Mouse (Mus musculus): ENCODE data around the gene Ppara. TPM values are rescaled to one million over a fixed set of nuclear protein-coding genes. Genes with fewer than 3 reads are reported as not detected.

Ppara gene
- polyA plus RNA-seq, 1 experiment from 2014 or later, result 10.6 TPM

GRCm38 (mm10) chr15:85710179-85710578, 24.6 kb upstream of the Ppara start:
- Histone ChIP-seq H3K36me3 (ENCODE audit: control insufficient read depth, insufficient read depth, low read length) (peaks cover 23% of the 10 kb centered on the region), H3K4me2 (ENCODE audit: low read length) (no peak overlapping the region), H3K9me3 (ENCODE audit: control insufficient read depth, low read length) (no peaks in the 10 kb centered on the region), H3K4me1 (ENCODE audit: control insufficient read depth in 2 of 2, insufficient read depth in 2 of 2, low read length in 2 of 2) (peaks cover 2 to 3% of the 10 kb centered on the region in 2 experiments; a peak in 3 of 4 replicates), H3K27me3 (ENCODE audit: control insufficient read depth, insufficient read depth, low read length) (peaks cover 5% of the 10 kb centered on the region; the same call in 1 of the 2 replicates), H3K4me3 (ENCODE audit: control insufficient read depth in 1 of 2, insufficient read depth in 1 of 2, low read depth in 1 of 2, low read length in 2 of 2) (no peak overlapping the region), H3K27ac (replicated peaks in 1 of 2; ENCODE audit: control insufficient read depth in 1 of 2, insufficient read depth in 1 of 2, low read depth in 2 of 2, low read length in 2 of 2) (no peak overlapping the region), H3K9ac (ENCODE audit: low read length) (no peak overlapping the region)
- WGBS, result 0% methylated on average over 1 of the region's 8 CpGs
- 0 out of 2 replicates have a peak, but pooled peaks have one; percentile 15 for ATAC-seq (ENCODE audit: insufficient number of reproducible peaks, insufficient read depth, low FRiP score, low read depth)

DNA sequence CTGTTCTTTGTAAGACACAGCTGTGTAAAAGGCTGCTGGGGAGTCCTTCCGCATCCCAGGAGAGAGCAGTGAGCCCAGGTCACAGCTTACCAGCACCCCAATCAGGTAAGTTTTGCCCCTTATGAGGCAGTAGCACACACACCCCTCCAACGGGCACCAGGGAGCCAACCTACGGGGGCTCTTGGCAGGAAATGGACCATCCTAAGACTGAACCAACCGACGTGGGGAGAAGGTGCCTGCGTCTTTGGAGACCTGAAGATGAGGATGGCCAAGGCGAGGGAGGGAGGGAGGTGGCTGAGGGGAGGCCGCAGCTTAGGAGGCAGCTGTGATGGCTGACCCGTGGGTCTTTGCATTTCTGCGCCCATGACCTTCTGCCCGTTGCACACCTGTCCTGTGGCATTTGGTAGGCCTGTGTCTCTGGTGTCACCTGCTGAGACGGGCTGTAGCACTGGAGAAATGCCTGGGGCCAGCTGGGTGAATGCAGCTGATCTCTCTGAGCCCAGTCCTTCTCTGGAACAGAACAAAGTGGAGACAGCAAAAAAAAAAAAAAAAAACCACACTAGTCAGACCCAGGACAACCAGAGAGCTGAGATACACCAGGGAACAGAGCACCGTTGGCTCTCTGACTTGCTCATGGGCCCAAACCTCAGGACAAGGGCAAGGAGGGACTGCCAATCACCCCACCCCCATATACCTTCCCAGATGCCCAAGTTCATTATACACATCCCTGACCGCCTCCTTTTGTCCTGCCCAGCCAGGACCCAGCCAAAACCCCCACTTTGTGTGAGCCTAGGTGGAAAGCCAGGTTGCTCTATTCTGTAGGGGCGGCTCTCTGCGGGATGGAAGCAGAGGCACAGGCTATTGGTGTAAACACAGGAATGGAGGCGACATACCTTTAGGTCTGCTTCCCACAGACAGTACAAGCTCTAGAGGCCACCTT, 23.9 kb upstream of the Ppara start:
- peaks cover 16% of the 10 kb centered on the region for H3K36me3 ChIP-seq (ENCODE audit: control insufficient read depth, insufficient read depth, low read length)
- H3K4me1 ChIP-seq (ENCODE audit: control insufficient read depth in 2 of 2, insufficient read depth in 2 of 2, low read length in 2 of 2), result peaks cover 2 to 3% of the 10 kb centered on the region in 2 experiments; a peak in 3 of 4 replicates
- no peaks in the 10 kb centered on the region for H3K9me3 ChIP-seq (ENCODE audit: control insufficient read depth, low read length)
- no peak overlapping the region for H3K9ac ChIP-seq (ENCODE audit: low read length)
- H3K27me3 ChIP-seq (ENCODE audit: control insufficient read depth, insufficient read depth, low read length), result peaks cover 5% of the 10 kb centered on the region; the same call in 1 of the 2 replicates
- ATAC-seq (ENCODE audit: insufficient number of reproducible peaks, insufficient read depth, low FRiP score, low read depth), result no peak
- no peak overlapping the region for H3K4me2 ChIP-seq (ENCODE audit: low read length)
- no peak overlapping the region for H3K4me3 ChIP-seq (ENCODE audit: control insufficient read depth in 1 of 2, insufficient read depth in 1 of 2, low read depth in 1 of 2, low read length in 2 of 2)
- 71% methylated on average over 17 of the region's 17 CpGs for WGBS
- no peak overlapping the region for H3K27ac ChIP-seq (replicated peaks in 1 of 2; ENCODE audit: control insufficient read depth in 1 of 2, insufficient read depth in 1 of 2, low read depth in 2 of 2, low read length in 2 of 2)

- no peak overlapping the region for H3K4me2 ChIP-seq (ENCODE audit: low read length)
- no peaks in the 10 kb centered on the region for H3K9me3 ChIP-seq (ENCODE audit: control insufficient read depth, low read length)
- 41% methylated on average over 5 of the region's 5 CpGs for WGBS
- H3K9ac ChIP-seq (ENCODE audit: low read length), result no peak overlapping the region
- H3K27ac ChIP-seq (replicated peaks in 1 of 2; ENCODE audit: control insufficient read depth in 1 of 2, insufficient read depth in 1 of 2, low read depth in 2 of 2, low read length in 2 of 2), result no peak overlapping the region
- H3K4me3 ChIP-seq (ENCODE audit: control insufficient read depth in 1 of 2, insufficient read depth in 1 of 2, low read depth in 1 of 2, low read length in 2 of 2), result no peak overlapping the region
- peaks cover 2 to 3% of the 10 kb centered on the region in 2 experiments; a peak in 3 of 4 replicates for H3K4me1 ChIP-seq (ENCODE audit: control insufficient read depth in 2 of 2, insufficient read depth in 2 of 2, low read length in 2 of 2)
- no peaks in the 10 kb centered on the region for H3K36me3 ChIP-seq (ENCODE audit: control insufficient read depth, insufficient read depth, low read length)
- ATAC-seq (ENCODE audit: insufficient number of reproducible peaks, insufficient read depth, low FRiP score, low read depth), result no peak
- H3K27me3 ChIP-seq (ENCODE audit: control insufficient read depth, insufficient read depth, low read length), result peaks cover 5% of the 10 kb centered on the region; the same call in 1 of the 2 replicates
These were observed 22.1 kb upstream of the Ppara start for GRCm38 (mm10) chr15:85712565-85713168.

DNA sequence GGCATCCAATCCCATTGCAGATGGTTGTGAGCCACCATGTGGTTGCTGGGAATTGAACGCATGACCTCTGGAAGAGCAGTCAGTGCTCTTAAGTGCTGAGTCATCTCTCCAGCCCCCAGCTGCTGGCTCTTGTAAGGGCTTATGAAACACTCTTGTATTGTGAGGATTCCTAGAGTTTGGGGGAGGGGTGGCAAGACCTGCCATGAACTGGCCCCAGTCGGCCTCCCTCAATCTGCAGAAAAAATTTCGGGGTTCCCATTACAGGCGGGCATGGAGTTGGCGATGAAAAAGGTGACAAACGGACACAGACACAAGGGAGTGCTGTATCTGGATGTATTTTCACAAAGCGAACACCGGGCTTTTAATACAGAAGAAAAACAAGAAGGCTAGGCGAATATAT, 21.4 kb upstream of the Ppara start:
- no peaks in the 10 kb centered on the region for H3K36me3 ChIP-seq (ENCODE audit: control insufficient read depth, insufficient read depth, low read length)
- peaks cover 5% of the 10 kb centered on the region; the same call in 1 of the 2 replicates for H3K27me3 ChIP-seq (ENCODE audit: control insufficient read depth, insufficient read depth, low read length)
- WGBS, result 86% methylated on average over 9 of the region's 9 CpGs
- no peak overlapping the region for H3K27ac ChIP-seq (replicated peaks in 1 of 2; ENCODE audit: control insufficient read depth in 1 of 2, insufficient read depth in 1 of 2, low read depth in 2 of 2, low read length in 2 of 2)
- ATAC-seq (ENCODE audit: insufficient number of reproducible peaks, insufficient read depth, low FRiP score, low read depth), result no peak
- no peak overlapping the region for H3K4me3 ChIP-seq (ENCODE audit: control insufficient read depth in 1 of 2, insufficient read depth in 1 of 2, low read depth in 1 of 2, low read length in 2 of 2)
- no peak overlapping the region for H3K4me2 ChIP-seq (ENCODE audit: low read length)
- no peak overlapping the region for H3K9ac ChIP-seq (ENCODE audit: low read length)
- peaks cover 2 to 3% of the 10 kb centered on the region in 2 experiments; a peak in 3 of 4 replicates for H3K4me1 ChIP-seq (ENCODE audit: control insufficient read depth in 2 of 2, insufficient read depth in 2 of 2, low read length in 2 of 2)
- no peaks in the 10 kb centered on the region for H3K9me3 ChIP-seq (ENCODE audit: control insufficient read depth, low read length)

DNA sequence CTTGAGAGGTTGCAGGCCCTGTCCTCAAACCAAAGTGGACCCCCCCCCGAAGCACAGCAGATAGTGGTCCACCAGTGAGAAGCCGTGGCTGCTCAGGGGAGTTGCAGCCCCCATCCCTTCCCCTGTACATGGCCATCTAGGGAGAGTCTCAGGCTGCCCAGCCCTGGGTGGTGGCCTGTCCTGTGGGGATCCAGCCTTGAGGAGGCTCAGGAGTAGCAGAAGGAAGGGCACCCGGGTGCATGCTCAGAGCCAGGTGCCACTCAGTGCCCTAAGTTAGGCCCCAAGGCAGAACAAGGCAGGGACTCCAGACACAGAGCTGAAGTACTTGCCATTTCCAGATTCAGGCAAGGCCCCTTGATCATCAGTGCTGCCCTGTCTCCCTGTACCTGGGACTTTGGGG, 19.7 kb upstream of the Ppara start:
- Histone ChIP-seq H3K36me3 (ENCODE audit: control insufficient read depth, insufficient read depth, low read length) (no peaks in the 10 kb centered on the region), H3K27ac (replicated peaks in 1 of 2; ENCODE audit: control insufficient read depth in 1 of 2, insufficient read depth in 1 of 2, low read depth in 2 of 2, low read length in 2 of 2) (no peak overlapping the region), H3K4me2 (ENCODE audit: low read length) (no peak overlapping the region), H3K27me3 (ENCODE audit: control insufficient read depth, insufficient read depth, low read length) (peaks cover 5% of the 10 kb centered on the region; the same call in 1 of the 2 replicates), H3K9me3 (ENCODE audit: control insufficient read depth, low read length) (no peaks in the 10 kb centered on the region), H3K9ac (ENCODE audit: low read length) (no peak overlapping the region), H3K4me3 (ENCODE audit: control insufficient read depth in 1 of 2, insufficient read depth in 1 of 2, low read depth in 1 of 2, low read length in 2 of 2) (no peak overlapping the region), H3K4me1 (ENCODE audit: control insufficient read depth in 2 of 2, insufficient read depth in 2 of 2, low read length in 2 of 2) (peaks cover 4 to 5% of the 10 kb centered on the region in 2 experiments; a peak in 1 of 4 replicates)
- no peak for ATAC-seq (ENCODE audit: insufficient number of reproducible peaks, insufficient read depth, low FRiP score, low read depth)
- WGBS, result 81% methylated on average over 3 of the region's 3 CpGs

DNA sequence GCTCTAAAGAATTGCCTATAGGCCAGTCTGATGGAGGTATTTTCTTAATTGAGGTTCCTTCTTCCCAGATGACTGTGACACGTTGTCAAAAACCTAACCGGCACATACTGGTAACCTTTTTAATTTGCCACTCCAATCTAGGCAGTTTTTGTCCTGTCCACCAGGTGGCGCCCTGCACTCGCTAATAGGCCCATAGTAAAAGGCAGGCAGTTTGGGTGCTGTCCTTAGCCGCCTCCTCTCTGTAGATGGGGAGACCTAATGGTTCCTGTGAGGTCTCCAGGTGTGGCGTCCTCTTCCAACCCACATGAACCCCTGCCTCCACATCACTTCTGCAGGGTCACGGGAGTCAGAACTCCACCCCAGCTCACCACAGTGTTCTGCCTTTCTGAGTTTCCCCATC, 18.7 kb upstream of the Ppara start:
- no peaks in the 10 kb centered on the region for H3K9me3 ChIP-seq (ENCODE audit: control insufficient read depth, low read length)
- WGBS, result 3% methylated on average over 7 of the region's 7 CpGs
- no peak overlapping the region for H3K4me2 ChIP-seq (ENCODE audit: low read length)
- no peak for ATAC-seq (ENCODE audit: insufficient number of reproducible peaks, insufficient read depth, low FRiP score, low read depth)
- no peak overlapping the region for H3K27ac ChIP-seq (replicated peaks in 1 of 2; ENCODE audit: control insufficient read depth in 1 of 2, insufficient read depth in 1 of 2, low read depth in 2 of 2, low read length in 2 of 2)
- H3K27me3 ChIP-seq (ENCODE audit: control insufficient read depth, insufficient read depth, low read length), result no peaks in the 10 kb centered on the region
- H3K4me3 ChIP-seq (ENCODE audit: control insufficient read depth in 1 of 2, insufficient read depth in 1 of 2, low read depth in 1 of 2, low read length in 2 of 2), result no peak overlapping the region
- H3K4me1 ChIP-seq (ENCODE audit: control insufficient read depth in 2 of 2, insufficient read depth in 2 of 2, low read length in 2 of 2), result peaks cover 4 to 10% of the 10 kb centered on the region in 2 experiments; a peak in 1 of 4 replicates
- H3K36me3 ChIP-seq (ENCODE audit: control insufficient read depth, insufficient read depth, low read length), result no peaks in the 10 kb centered on the region
- H3K9ac ChIP-seq (ENCODE audit: low read length), result no peak overlapping the region

- Histone ChIP-seq H3K4me2 (ENCODE audit: low read length) (no peak overlapping the region), H3K9ac (ENCODE audit: low read length) (no peak overlapping the region), H3K4me1 (ENCODE audit: control insufficient read depth in 2 of 2, insufficient read depth in 2 of 2, low read length in 2 of 2) (peaks cover 4 to 10% of the 10 kb centered on the region in 2 experiments; a peak in 1 of 4 replicates), H3K27ac (replicated peaks in 1 of 2; ENCODE audit: control insufficient read depth in 1 of 2, insufficient read depth in 1 of 2, low read depth in 2 of 2, low read length in 2 of 2) (no peak overlapping the region), H3K36me3 (ENCODE audit: control insufficient read depth, insufficient read depth, low read length) (no peaks in the 10 kb centered on the region), H3K27me3 (ENCODE audit: control insufficient read depth, insufficient read depth, low read length) (no peaks in the 10 kb centered on the region), H3K4me3 (ENCODE audit: control insufficient read depth in 1 of 2, insufficient read depth in 1 of 2, low read depth in 1 of 2, low read length in 2 of 2) (no peak overlapping the region), H3K9me3 (ENCODE audit: control insufficient read depth, low read length) (no peaks in the 10 kb centered on the region)
- ATAC-seq (ENCODE audit: insufficient number of reproducible peaks, insufficient read depth, low FRiP score, low read depth), result no peak
- WGBS, result 67% methylated on average over 5 of the region's 5 CpGs
These were observed 18.2 kb upstream of the Ppara start for GRCm38 (mm10) chr15:85716591-85716990.

Measured in heart, embryonic 14.5 days (tissue).